Comparison of ENCODE assay signal across 19 mouse cellular contexts in genomic region chr6:30456991-30457390, GRCm38 (mm10). TPM values are rescaled to one million over a fixed set of nuclear protein-coding genes. Genes with fewer than 3 reads are reported as not detected.
"Had no signal": no experiment of that assay in that cellular context is flagged by ENCODE, and none has a peak within 500 bp of the region (broad histone marks: within the 10 kb centered on the region; RNA-seq: fewer than 3 reads in every experiment).

No protein-coding gene starts in this region.

- DNase-seq: kidney, adult 9 months; kidney, postnatal 36 days; lung, adult 2 months; lung, postnatal 10 days; retina, postnatal 1 day; right cerebral cortex, postnatal 4 days; spleen, adult 18-20 months; thymus, adult 2 months; thymus, postnatal 25 days had no signal

- H3K27me3 ChIP-seq: midbrain, embryonic 13.5 days; neural tube, embryonic 13.5 days had no signal

- H3K4me2 ChIP-seq: liver, embryonic 11.5 days; liver, embryonic 15.5 days; midbrain, embryonic 13.5 days; neural tube, embryonic 13.5 days had no signal

- ATAC-seq: intestine, postnatal 0 days; midbrain, embryonic 13.5 days had no signal

- H3K9ac ChIP-seq: liver, embryonic 15.5 days; midbrain, embryonic 13.5 days; neural tube, embryonic 13.5 days had no signal

- H3K27ac ChIP-seq: kidney, postnatal 0 days; limb, embryonic 10.5 days; liver, embryonic 15.5 days; macrophage; midbrain, embryonic 13.5 days; neural tube, embryonic 13.5 days had no signal

- H3K4me3 ChIP-seq: limb, embryonic 10.5 days; liver, embryonic 15.5 days; megakaryocyte, embryonic 14.5 days; midbrain, embryonic 13.5 days; neural tube, embryonic 13.5 days had no signal

- H3K9me3 ChIP-seq: limb, embryonic 10.5 days; liver, embryonic 15.5 days; megakaryocyte, embryonic 14.5 days; midbrain, embryonic 13.5 days; neural tube, embryonic 13.5 days had no signal

RNA-seq across cellular contexts. Expression of gene Ssmem1, which starts 52.7 kb away (rescaled TPM):
- polyA plus RNA-seq: intestine, postnatal 0 days; liver, embryonic 11.5 days; lung, adult 2 months; macrophage; midbrain, embryonic 13.5 days; neural tube, embryonic 13.5 days; stomach, embryonic 14.5 days; thymus, adult 2 months had no signal
